Mouse (Mus musculus): ENCODE measurements around the gene Znrd1. TPM values are rescaled to one million over a fixed set of nuclear protein-coding genes. Genes with fewer than 3 reads are reported as not detected.

The Znrd1 gene
- polyA plus RNA-seq (2016; fragmentation: Nextera tagmentation; extraction: Ambion mirVana): 37.5 and 40.3 TPM in 2 replicates

DNA sequence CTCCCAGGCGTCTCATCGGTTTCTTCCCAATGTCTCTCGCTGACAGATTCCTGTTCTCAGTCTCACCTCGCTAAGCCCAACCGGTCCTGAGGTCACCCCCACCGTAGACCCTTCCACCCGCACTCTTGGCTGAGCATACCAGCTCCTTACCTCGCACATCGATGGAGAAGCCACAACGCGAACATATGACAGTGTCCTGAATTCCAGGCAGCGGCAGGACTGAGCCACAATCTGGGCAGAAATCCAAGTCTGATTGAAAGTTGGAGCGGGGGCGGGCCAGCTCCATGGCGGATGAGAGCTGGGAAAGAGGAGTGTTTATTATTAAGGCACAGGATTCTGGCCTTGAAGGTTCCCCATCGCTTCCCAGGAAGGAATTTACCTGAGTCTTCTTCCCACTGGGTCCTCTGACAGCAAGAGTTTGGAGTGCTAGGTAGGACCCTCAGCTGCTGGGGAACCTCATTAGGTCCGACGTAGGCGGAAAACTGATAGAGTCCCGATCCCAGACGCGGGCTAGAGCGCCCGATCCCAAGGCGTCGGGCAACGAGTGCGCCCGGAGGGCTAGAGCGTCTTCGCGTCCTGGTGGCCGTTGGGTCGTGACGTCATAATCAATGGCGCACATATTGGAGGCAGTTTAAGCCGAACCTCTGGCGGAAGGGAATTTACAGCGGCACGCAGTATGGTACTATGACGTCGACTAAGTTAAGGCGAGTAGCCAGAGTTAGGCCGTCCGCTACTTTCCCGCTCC lies at the start of gene Znrd1, which contains the start of gene Znrd1as:
Gene Znrd1 (minus strand): TSS at position 561 of the 745 bp plus-strand sequence.
Gene Znrd1as (plus strand): TSS at position 594 of the 745 bp plus-strand sequence.
- H3K27ac ChIP-seq (ENCODE audit: poor library complexity, severe bottlenecking): peak within 1 kb of the TSS; percentile 74
- peak; percentile 98 for ATAC-seq (ENCODE audit: insufficient number of reproducible peaks, low FRiP score)
- peak within 1 kb of the TSS; percentile 75 for H3K9ac ChIP-seq
- no peaks in the 10 kb centered on the region for H3K27me3 ChIP-seq (replicated peaks)
- peak within 1 kb of the TSS; percentile 72 for H3K4me3 ChIP-seq
- H3K4me1 ChIP-seq (replicated peaks): peaks cover 13% of the 10 kb centered on the region
- no peaks in the 10 kb centered on the region for H3K9me3 ChIP-seq (replicated peaks)
- peak within 1 kb of the TSS; percentile 91 for H3K4me2 ChIP-seq
- peaks cover 16% of the 10 kb centered on the region; the same call in 1 of the 2 replicates for H3K36me3 ChIP-seq
- under 1% methylated on average over 46 of the region's 46 CpGs for WGBS

GRCm38 (mm10) chr17:37003366-37003765 lies 45.0 kb upstream of the Znrd1 start:
- 34% methylated on average over 4 of the region's 4 CpGs for WGBS
- peaks cover 38% of the 10 kb centered on the region for H3K36me3 ChIP-seq

GRCm38 (mm10) chr17:37002364-37003330 lies 44.3 kb upstream of the Znrd1 start:
- Histone ChIP-seq H3K4me1 (replicated peaks) (peaks cover 9% of the 10 kb centered on the region; the same call in 1 of the 2 replicates), H3K27me3 (replicated peaks) (no peaks in the 10 kb centered on the region), H3K4me2 (peak overlapping the region; percentile 84), H3K27ac (ENCODE audit: poor library complexity, severe bottlenecking) (peak overlapping the region; percentile 86), H3K36me3 (peaks cover 30% of the 10 kb centered on the region), H3K9me3 (replicated peaks) (no peaks in the 10 kb centered on the region), H3K9ac (peak overlapping the region; percentile 89), H3K4me3 (peak overlapping the region; percentile 71)
- peak; percentile 89 for ATAC-seq (ENCODE audit: insufficient number of reproducible peaks, low FRiP score)
- WGBS: under 1% methylated on average over 49 of the region's 49 CpGs

More at GRCm38 (mm10) chr17:37003366-37003765, 45.0 kb upstream of the Znrd1 start:
- Histone ChIP-seq H3K9me3 (replicated peaks) (no peaks in the 10 kb centered on the region), H3K4me2 (peak overlapping the region; percentile 84), H3K4me3 (peak overlapping the region; percentile 71), H3K27ac (ENCODE audit: poor library complexity, severe bottlenecking) (peak overlapping the region; percentile 86; the same call in 1 of the 2 replicates), H3K4me1 (replicated peaks) (peaks cover 9% of the 10 kb centered on the region; the same call in 1 of the 2 replicates), H3K27me3 (replicated peaks) (no peaks in the 10 kb centered on the region), H3K9ac (peak overlapping the region; percentile 89)
- ATAC-seq (ENCODE audit: insufficient number of reproducible peaks, low FRiP score): no peak

- no peaks in the 10 kb centered on the region for H3K9me3 ChIP-seq (replicated peaks)
- peaks cover 14% of the 10 kb centered on the region; the same call in 1 of the 2 replicates for H3K36me3 ChIP-seq
- H3K27ac ChIP-seq (ENCODE audit: poor library complexity, severe bottlenecking): peak within 1 kb of the TSS; percentile 64; the same call in 1 of the 2 replicates
- peak within 1 kb of the TSS; percentile 71 for H3K4me3 ChIP-seq
- peak within 1 kb of the TSS; percentile 84 for H3K4me2 ChIP-seq
- ATAC-seq (ENCODE audit: insufficient number of reproducible peaks, low FRiP score): no peak
- H3K9ac ChIP-seq: no peak within 1 kb of the TSS
- WGBS: 89% methylated on average over 7 of the region's 7 CpGs
- H3K27me3 ChIP-seq (replicated peaks): no peaks in the 10 kb centered on the region
- peaks cover 9% of the 10 kb centered on the region; the same call in 1 of the 2 replicates for H3K4me1 ChIP-seq (replicated peaks)
These were observed 42.5 kb upstream of the Znrd1 start, which contains the start of gene Zfp57 for GRCm38 (mm10) chr17:37000863-37001262. Gene Zfp57 (plus strand): TSS chr17:37001163.

- no peak overlapping the region for H3K27ac ChIP-seq (ENCODE audit: poor library complexity, severe bottlenecking)
- no peak overlapping the region for H3K4me3 ChIP-seq
- H3K36me3 ChIP-seq: no peaks in the 10 kb centered on the region
- no peak overlapping the region for H3K9ac ChIP-seq
- H3K4me2 ChIP-seq: no peak overlapping the region
- 57% methylated on average over 2 of the region's 2 CpGs for WGBS
- H3K4me1 ChIP-seq (replicated peaks): peaks cover 6% of the 10 kb centered on the region; the same call in 1 of the 2 replicates
- no peak for ATAC-seq (ENCODE audit: insufficient number of reproducible peaks, low FRiP score)
- no peaks in the 10 kb centered on the region for H3K27me3 ChIP-seq (replicated peaks)
- no peaks in the 10 kb centered on the region for H3K9me3 ChIP-seq (replicated peaks)
These were observed 40.1 kb upstream of the Znrd1 start for GRCm38 (mm10) chr17:36998477-36998876.

- Histone ChIP-seq H3K4me3 (no peak overlapping the region), H3K4me2 (no peak overlapping the region), H3K9ac (no peak overlapping the region), H3K4me1 (replicated peaks) (0 out of 2 replicates have a peak, but pooled peaks cover 3% of the 10 kb centered on the region), H3K27me3 (replicated peaks) (no peaks in the 10 kb centered on the region), H3K9me3 (replicated peaks) (no peaks in the 10 kb centered on the region), H3K36me3 (no peaks in the 10 kb centered on the region), H3K27ac (ENCODE audit: poor library complexity, severe bottlenecking) (no peak overlapping the region)
- 26% methylated on average over 7 of the region's 7 CpGs for WGBS
- ATAC-seq (ENCODE audit: insufficient number of reproducible peaks, low FRiP score): no peak
These were observed 38.8 kb upstream of the Znrd1 start for GRCm38 (mm10) chr17:36997033-36997735.

DNA sequence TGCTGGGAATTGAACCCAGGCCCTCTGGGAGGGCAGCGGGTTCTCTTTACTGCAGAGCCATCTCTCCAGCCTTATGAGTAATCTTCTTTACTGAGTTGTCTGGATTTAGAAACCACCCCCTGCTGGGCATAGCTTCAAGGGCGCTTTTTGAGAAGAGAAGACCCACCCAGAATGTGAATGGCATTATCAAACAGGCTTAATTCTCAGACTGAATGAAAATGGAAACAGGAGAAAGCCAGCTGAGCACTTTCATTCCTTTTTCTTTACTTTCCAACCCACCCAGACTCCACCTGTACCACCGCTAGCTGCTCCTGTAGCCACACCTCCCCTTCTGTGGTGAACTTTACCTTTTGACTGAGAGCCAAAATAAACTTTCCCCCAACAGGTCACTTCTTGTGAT lies 37.1 kb upstream of the Znrd1 start:
- no peak for ATAC-seq (ENCODE audit: insufficient number of reproducible peaks, low FRiP score)
- WGBS: 65% methylated on average over 3 of the region's 3 CpGs
- no peak overlapping the region for H3K4me3 ChIP-seq

DNA sequence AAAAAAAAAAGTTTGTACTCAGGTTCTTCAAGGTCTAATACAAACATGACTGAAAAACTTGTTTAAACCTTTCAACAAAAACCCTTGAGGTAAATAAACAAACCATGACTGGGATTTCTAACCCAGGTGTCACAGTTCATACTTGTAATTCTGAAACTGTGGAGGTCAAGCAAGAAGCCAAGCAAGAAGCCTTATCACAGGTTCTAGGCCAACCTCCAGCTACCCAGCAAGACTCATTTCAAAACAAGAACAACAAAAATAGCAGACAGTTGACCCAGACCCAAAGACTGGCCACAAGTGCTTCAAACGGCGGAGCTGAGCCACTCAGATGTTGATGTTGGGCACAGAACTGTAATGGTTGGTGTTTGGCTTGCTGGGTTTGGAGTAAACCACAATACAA lies 36.2 kb upstream of the Znrd1 start:
- 74% methylated on average over 2 of the region's 2 CpGs for WGBS
- H3K4me2 ChIP-seq: no peak overlapping the region
- ATAC-seq (ENCODE audit: insufficient number of reproducible peaks, low FRiP score): no peak
- no peaks in the 10 kb centered on the region for H3K4me1 ChIP-seq (replicated peaks)
- H3K9ac ChIP-seq: no peak overlapping the region
- H3K4me3 ChIP-seq: no peak overlapping the region
- H3K27ac ChIP-seq (ENCODE audit: poor library complexity, severe bottlenecking): no peak overlapping the region
- H3K27me3 ChIP-seq (replicated peaks): peaks cover 3% of the 10 kb centered on the region
- H3K36me3 ChIP-seq: no peaks in the 10 kb centered on the region
- no peaks in the 10 kb centered on the region for H3K9me3 ChIP-seq (replicated peaks)

More for the DNA sequence above, 37.1 kb upstream of the Znrd1 start:
- Histone ChIP-seq H3K9me3 (replicated peaks) (no peaks in the 10 kb centered on the region), H3K9ac (no peak overlapping the region), H3K27me3 (replicated peaks) (no peaks in the 10 kb centered on the region), H3K27ac (ENCODE audit: poor library complexity, severe bottlenecking) (no peak overlapping the region), H3K36me3 (no peaks in the 10 kb centered on the region), H3K4me2 (no peak overlapping the region), H3K4me1 (replicated peaks) (no peaks in the 10 kb centered on the region)

DNA sequence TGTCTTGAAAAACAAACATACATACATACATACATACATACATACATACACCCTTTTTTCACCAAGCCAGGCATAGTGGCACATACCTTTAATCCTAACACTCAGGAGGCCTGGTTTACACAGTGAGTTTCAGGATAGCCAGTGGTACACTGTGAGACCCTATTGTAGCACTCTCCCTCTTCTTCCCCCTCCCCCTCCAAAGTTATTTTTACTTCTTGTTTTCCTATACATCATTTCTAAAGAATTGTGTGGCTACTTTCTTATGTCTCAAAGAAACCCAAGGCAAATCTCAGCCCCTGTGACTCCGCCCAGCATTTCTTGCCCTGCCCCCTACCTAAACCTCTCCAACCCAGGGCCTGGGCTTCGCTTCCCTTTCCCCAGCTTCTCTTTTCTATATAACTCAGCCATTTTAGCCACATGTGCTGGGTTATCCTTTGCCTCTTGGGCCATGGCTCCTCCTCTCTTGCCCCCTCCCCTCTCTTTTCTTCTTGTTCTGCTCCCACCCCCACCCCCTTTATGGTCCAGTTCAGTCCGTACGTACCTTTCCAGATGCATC lies 35.5 kb upstream of the Znrd1 start:
- 87% methylated on average over 4 of the region's 4 CpGs for WGBS
- H3K4me1 ChIP-seq (replicated peaks): no peaks in the 10 kb centered on the region
- no peak overlapping the region for H3K4me2 ChIP-seq
- H3K4me3 ChIP-seq: no peak overlapping the region
- H3K9me3 ChIP-seq (replicated peaks): no peaks in the 10 kb centered on the region
- ATAC-seq (ENCODE audit: insufficient number of reproducible peaks, low FRiP score): no peak
- peaks cover 10% of the 10 kb centered on the region for H3K27me3 ChIP-seq (replicated peaks)
- H3K27ac ChIP-seq (ENCODE audit: poor library complexity, severe bottlenecking): no peak overlapping the region
- H3K36me3 ChIP-seq: no peaks in the 10 kb centered on the region
- no peak overlapping the region for H3K9ac ChIP-seq

All from heart, embryonic 12.5 days (tissue).